Mouse (Mus musculus) midbrain, embryonic 16.5 days (tissue): ENCODE data around the gene Il22ra2. TPM values are rescaled to one million over a fixed set of nuclear protein-coding genes. Genes with fewer than 3 reads are reported as not detected.

Source experiments
- ATAC-seq: fragments of 200-750 bp; cut with Nextera tagmentation; 2 replicates; pipeline ENCODE4 v1.8.0; 2017; ENCODE audit warnings: moderate TSS enrichment
- H3K27ac ChIP-seq: fragments of 300-500 bp; sonication (generic); 2 replicates; pipeline ENCODE4 v1.5.1; 2014; ENCODE audit warnings: mild to moderate bottlenecking, low read length, mixed read lengths
- H3K27me3 ChIP-seq: fragments of 300-500 bp; sonication (generic); 2 replicates; pipeline ENCODE4 v1.6.1; 2014; ENCODE audit warnings: low read depth, low read length, mixed read lengths; ENCODE audit not compliant: control insufficient read depth, insufficient read depth
- H3K36me3 ChIP-seq: fragments of 300-500 bp; sonication (generic); 2 replicates; pipeline ENCODE4 v1.6.1; 2014; ENCODE audit warnings: mild to moderate bottlenecking, low read length, moderate library complexity, mixed read lengths; ENCODE audit not compliant: control insufficient read depth, insufficient read depth
- H3K4me1 ChIP-seq: fragments of 300-500 bp; sonication (generic); 2 replicates; pipeline ENCODE4 v1.6.1; 2014; ENCODE audit warnings: mild to moderate bottlenecking, low read length, mixed read lengths; ENCODE audit not compliant: control insufficient read depth, insufficient read depth
- H3K4me2 ChIP-seq: fragments of 300-500 bp; sonication (generic); 2 replicates; pipeline ENCODE4 v1.6.1; 2014; ENCODE audit warnings: mild to moderate bottlenecking, low read length, mixed read lengths
- H3K4me3 ChIP-seq: fragments of 300-500 bp; sonication (generic); 2 replicates; pipeline ENCODE4 v1.5.1; 2014; ENCODE audit warnings: low read depth, mild to moderate bottlenecking, low read length, moderate library complexity, mixed read lengths
- H3K9ac ChIP-seq: fragments of 300-500 bp; sonication (generic); 2 replicates; pipeline ENCODE4 v1.6.1; 2014; ENCODE audit warnings: low read depth, low read length, mixed read lengths
- H3K9me3 ChIP-seq: fragments of 300-500 bp; sonication (generic); replicated peaks from 2 replicates; pipeline ENCODE4 v1.6.1; 2014; ENCODE audit warnings: mild to moderate bottlenecking, low read length, mixed read lengths; ENCODE audit not compliant: control insufficient read depth, poor library complexity, severe bottlenecking
- WGBS: fragments of 180-500 bp; shearing (Covaris S2); extraction: QIAGEN DNeasy Blood & Tissue Kit; methylation state at CpG from one replicate; pipeline ENCODE4 v1.1.7; 2014; 5-methylcytosine and 5-hydroxymethylcytosine counted together
- polyA plus RNA-seq: library from polyadenylated mRNA; unstranded; fragments of >200 nt; fragmentation: Nextera tagmentation; extraction: Ambion mirVana; gene quantifications from 2 replicates; pipeline ENCODE4 v1.2.1, GENCODE M21; 2015

Gene Il22ra2
- polyA plus RNA-seq, 1 experiment from 2014 or later, result not detected

- no peak overlapping the region for H3K4me3 ChIP-seq
- H3K27me3 ChIP-seq, result no peaks in the 10 kb centered on the region
- no peak for ATAC-seq
- no peaks in the 10 kb centered on the region for H3K36me3 ChIP-seq
- H3K9ac ChIP-seq, result no peak overlapping the region
- H3K4me1 ChIP-seq, result no peaks in the 10 kb centered on the region
- no peak overlapping the region for H3K4me2 ChIP-seq
- WGBS, result 96% methylated on average over 1 of the region's 1 CpGs
- H3K27ac ChIP-seq, result no peak overlapping the region
- H3K9me3 ChIP-seq, result no peaks in the 10 kb centered on the region
Measured at GRCm38 (mm10) chr10:19624617-19625016, 2.8 kb downstream of the Il22ra2 start.

- Histone ChIP-seq H3K4me3 (no peak overlapping the region), H3K9me3 (no peaks in the 10 kb centered on the region), H3K36me3 (no peaks in the 10 kb centered on the region), H3K4me1 (no peaks in the 10 kb centered on the region), H3K27ac (no peak overlapping the region), H3K9ac (no peak overlapping the region), H3K4me2 (no peak overlapping the region), H3K27me3 (no peaks in the 10 kb centered on the region)
- WGBS, result 98% methylated on average over 2 of the region's 2 CpGs
- ATAC-seq, result no peak
Measured at GRCm38 (mm10) chr10:19627342-19627741, 5.5 kb downstream of the Il22ra2 start.

GRCm38 (mm10) chr10:19627748-19628147, 6.0 kb downstream of the Il22ra2 start:
- no peaks in the 10 kb centered on the region for H3K9me3 ChIP-seq
- no peak overlapping the region for H3K27ac ChIP-seq
- ATAC-seq, result no peak
- no peak overlapping the region for H3K9ac ChIP-seq
- H3K4me2 ChIP-seq, result no peak overlapping the region
- no peaks in the 10 kb centered on the region for H3K4me1 ChIP-seq
- 86% methylated on average over 4 of the region's 4 CpGs for WGBS
- no peaks in the 10 kb centered on the region for H3K36me3 ChIP-seq
- H3K4me3 ChIP-seq, result no peak overlapping the region
- no peaks in the 10 kb centered on the region for H3K27me3 ChIP-seq

GRCm38 (mm10) chr10:19631616-19632195, 9.9 kb downstream of the Il22ra2 start:
- Histone ChIP-seq H3K4me1 (no peaks in the 10 kb centered on the region), H3K36me3 (no peaks in the 10 kb centered on the region), H3K4me2 (no peak overlapping the region), H3K27ac (no peak overlapping the region), H3K9ac (no peak overlapping the region), H3K27me3 (no peaks in the 10 kb centered on the region), H3K9me3 (no peaks in the 10 kb centered on the region), H3K4me3 (no peak overlapping the region)
- no peak for ATAC-seq
- WGBS, result 81% methylated on average over 13 of the region's 13 CpGs

GRCm38 (mm10) chr10:19638851-19639250, 17.1 kb downstream of the Il22ra2 start:
- ATAC-seq, result no peak
- 94% methylated on average over 5 of the region's 5 CpGs for WGBS

GRCm38 (mm10) chr10:19639630-19640029, 17.8 kb downstream of the Il22ra2 start:
- no peak overlapping the region for H3K9ac ChIP-seq
- no peaks in the 10 kb centered on the region for H3K27me3 ChIP-seq
- H3K36me3 ChIP-seq, result no peaks in the 10 kb centered on the region
- H3K4me3 ChIP-seq, result no peak overlapping the region
- no peaks in the 10 kb centered on the region for H3K9me3 ChIP-seq
- no peak overlapping the region for H3K4me2 ChIP-seq
- no peaks in the 10 kb centered on the region for H3K4me1 ChIP-seq
- no peak for ATAC-seq
- 100% methylated on average over 1 of the region's 1 CpGs for WGBS
- no peak overlapping the region for H3K27ac ChIP-seq

More at GRCm38 (mm10) chr10:19638851-19639250, 17.1 kb downstream of the Il22ra2 start:
- H3K27me3 ChIP-seq, result no peaks in the 10 kb centered on the region
- no peaks in the 10 kb centered on the region for H3K36me3 ChIP-seq
- H3K9me3 ChIP-seq, result no peaks in the 10 kb centered on the region
- no peaks in the 10 kb centered on the region for H3K4me1 ChIP-seq
- H3K27ac ChIP-seq, result no peak overlapping the region
- no peak overlapping the region for H3K4me2 ChIP-seq
- no peak overlapping the region for H3K9ac ChIP-seq
- no peak overlapping the region for H3K4me3 ChIP-seq

GRCm38 (mm10) chr10:19645119-19645518, 23.3 kb downstream of the Il22ra2 start:
- 83% methylated on average over 2 of the region's 2 CpGs for WGBS
- H3K36me3 ChIP-seq, result no peaks in the 10 kb centered on the region
- H3K4me3 ChIP-seq, result no peak overlapping the region
- H3K9me3 ChIP-seq, result no peaks in the 10 kb centered on the region
- no peaks in the 10 kb centered on the region for H3K4me1 ChIP-seq
- ATAC-seq, result no peak
- H3K27ac ChIP-seq, result no peak overlapping the region
- no peak overlapping the region for H3K4me2 ChIP-seq
- H3K27me3 ChIP-seq, result no peaks in the 10 kb centered on the region
- H3K9ac ChIP-seq, result no peak overlapping the region

- Histone ChIP-seq H3K27me3 (no peaks in the 10 kb centered on the region), H3K4me1 (no peaks in the 10 kb centered on the region), H3K27ac (no peak overlapping the region), H3K36me3 (no peaks in the 10 kb centered on the region), H3K4me2 (no peak overlapping the region), H3K4me3 (no peak overlapping the region), H3K9me3 (no peaks in the 10 kb centered on the region), H3K9ac (no peak overlapping the region)
- 90% methylated on average over 9 of the region's 9 CpGs for WGBS
- no peak for ATAC-seq
Measured at GRCm38 (mm10) chr10:19657426-19657825, 35.6 kb downstream of the Il22ra2 start.

- Histone ChIP-seq H3K4me1 (no peaks in the 10 kb centered on the region), H3K27ac (no peak overlapping the region), H3K27me3 (no peaks in the 10 kb centered on the region), H3K4me2 (no peak overlapping the region), H3K4me3 (no peak overlapping the region), H3K9me3 (no peaks in the 10 kb centered on the region), H3K36me3 (no peaks in the 10 kb centered on the region), H3K9ac (no peak overlapping the region)
- WGBS, result 95% methylated on average over 5 of the region's 5 CpGs
- ATAC-seq, result no peak
Measured at GRCm38 (mm10) chr10:19659953-19660352, 38.2 kb downstream of the Il22ra2 start.
